Mouse (Mus musculus): ENCODE results near the gene Atf3.

- no peak for TF ChIP-seq CTCF (IDR thresholded peaks at IDR 0.05)
- TF ChIP-seq EP300 (IDR thresholded peaks at IDR 0.05), result no peak
Measured at GRCm38 (mm10) chr1:191205791-191206190, 12.0 kb downstream of the Atf3 start.

Data from lung, postnatal 0 days (tissue).